Mouse (Mus musculus) ES-E14 (cell line): ENCODE data around the gene Shbg.
A peak's percentile ranks its signal among the peaks of the same experiment; 100 is the strongest.

Experiments
- CHD2 ChIP-seq: IDR thresholded peaks from 2 replicates; pipeline ENCODE4 v1.6.1; 2014; ENCODE audit warnings: mild to moderate bottlenecking, low read depth, low read length, inconsistent platforms
- HCFC1 ChIP-seq: IDR thresholded peaks from 2 replicates; pipeline ENCODE4 v1.6.1; 2012; ENCODE audit warnings: low read length, inconsistent platforms, borderline replicate concordance; ENCODE audit not compliant: insufficient read depth
- ZC3H11A ChIP-seq: IDR thresholded peaks from 2 replicates; pipeline ENCODE4 v1.6.1; 2012; ENCODE audit warnings: low read depth, mild to moderate bottlenecking, inconsistent platforms, low read length, borderline replicate concordance
- ZNF384 ChIP-seq: IDR thresholded peaks from 2 replicates; pipeline ENCODE4 v1.6.1; 2012; ENCODE audit warnings: low read depth, low read length, inconsistent platforms

GRCm38 (mm10) chr11:69605726-69606490 lies 11.8 kb downstream of the Shbg start, which contains the start of gene Atp1b2:
- TF ChIP-seq ZNF384 (peak; percentile 99), HCFC1 (peak; percentile 66; the same call in 1 of the 2 replicates), ZC3H11A (no peak), CHD2 (no peak)
